Mouse (Mus musculus): ENCODE measurements around the gene Pik3c2g. TPM values are rescaled to one million over a fixed set of nuclear protein-coding genes. Genes with fewer than 3 reads are reported as not detected.

Pik3c2g gene
- total RNA-seq, 2 experiments from 2014 or later: not detected

DNA sequence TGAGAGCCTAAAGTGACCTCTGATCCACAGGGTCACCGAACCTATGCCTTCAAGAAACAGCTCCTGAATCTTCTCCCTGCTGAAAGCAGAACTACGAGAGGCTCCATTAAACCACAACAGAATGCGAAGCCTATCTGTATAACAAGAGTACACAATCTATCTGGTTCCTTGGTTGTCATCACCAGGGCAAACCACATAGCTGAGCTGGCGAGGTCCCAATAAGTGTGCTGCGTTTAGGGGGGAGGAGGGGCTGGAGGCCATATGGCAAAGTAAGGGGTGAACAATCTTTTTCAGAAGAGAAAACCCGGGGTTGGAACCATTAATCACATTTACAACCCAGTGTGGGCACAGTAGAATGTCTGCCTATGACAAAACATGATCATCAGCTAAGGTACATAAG lies 251.2 kb downstream of the Pik3c2g start:
- DNase-seq: no peak
- intact Hi-C loops (cut with DNase I): no loop called here

DNA sequence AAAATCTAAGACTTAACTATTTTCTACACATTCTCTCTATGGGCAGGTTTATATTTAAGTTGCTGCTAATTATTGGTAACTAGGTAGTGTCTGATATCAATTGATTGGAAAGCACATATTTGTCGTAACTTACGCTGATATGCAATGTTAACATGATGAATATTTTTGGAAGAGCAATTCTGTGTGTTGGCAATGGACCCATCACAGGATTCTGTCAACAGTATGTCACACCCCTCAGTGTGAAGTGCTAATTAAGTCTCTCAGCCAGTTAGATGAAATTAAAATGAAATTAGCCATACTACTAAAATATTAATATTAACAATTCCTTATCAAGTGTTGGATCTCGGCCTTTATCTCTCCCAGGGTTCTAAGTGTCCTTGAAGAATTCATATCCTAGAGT lies 251.7 kb downstream of the Pik3c2g start:
- intact Hi-C loops (cut with DNase I): no loop called here

DNA sequence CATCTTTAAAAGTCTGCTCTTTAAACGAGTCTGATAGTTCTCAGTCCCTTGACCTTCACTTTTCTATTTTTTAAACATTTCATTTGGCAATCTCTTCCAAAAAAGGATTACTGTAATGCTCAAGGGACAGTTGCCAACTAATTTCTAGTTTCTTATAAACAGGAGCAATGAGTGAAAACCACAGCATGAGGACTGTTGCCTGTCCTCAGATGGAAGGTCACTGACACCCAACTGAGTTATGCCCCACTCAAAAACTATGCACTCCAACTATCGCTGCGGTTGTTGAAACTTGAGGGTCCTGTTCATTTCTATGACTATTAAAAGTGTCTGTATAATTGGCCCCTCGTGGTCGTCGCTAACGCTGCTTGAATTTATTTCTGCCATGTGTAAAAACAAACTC lies 252.9 kb downstream of the Pik3c2g start:
- intact Hi-C loops (cut with DNase I): no loop called here
- no peak for DNase-seq

More for the DNA sequence above, 251.7 kb downstream of the Pik3c2g start:
- no peak for DNase-seq

DNA sequence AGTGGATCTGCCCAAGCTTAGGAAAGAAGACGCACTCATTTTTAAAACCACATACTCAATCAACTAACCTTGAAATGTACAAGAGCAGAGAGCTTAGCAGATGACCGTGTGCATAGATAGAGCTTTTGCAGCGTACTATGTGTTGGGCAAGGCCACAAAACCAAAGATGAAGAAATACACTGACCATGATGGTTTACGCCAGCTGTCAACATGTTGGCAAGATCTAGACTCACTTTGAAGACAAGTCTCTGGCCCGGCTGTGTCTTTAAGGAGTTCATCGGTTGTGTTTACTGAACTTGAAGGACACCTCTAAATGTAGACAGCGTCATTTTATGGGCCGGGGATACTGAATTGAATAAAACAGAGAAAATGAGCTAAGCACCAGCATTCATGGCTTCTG lies 254.3 kb downstream of the Pik3c2g start:
- no peak for DNase-seq
- intact Hi-C loops (cut with DNase I): no loop called here

DNA sequence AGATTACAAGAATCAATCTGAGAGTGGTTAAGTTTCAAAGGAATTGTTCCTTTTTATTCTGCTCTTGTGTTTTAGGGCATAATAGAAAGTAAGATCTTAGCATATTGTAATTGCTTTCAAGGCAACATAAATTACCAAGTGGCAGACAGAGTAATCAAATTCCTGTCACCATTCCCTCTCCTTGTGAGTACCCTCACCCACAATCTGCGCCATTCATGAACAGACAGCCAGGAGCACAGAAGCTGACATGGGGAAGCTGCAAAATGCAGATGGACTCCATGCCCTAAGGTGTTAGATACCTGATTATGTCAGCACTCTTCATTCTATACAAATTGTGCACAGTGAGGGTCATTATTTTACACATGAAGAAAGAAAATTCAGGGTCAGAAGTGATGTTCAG lies 255.6 kb downstream of the Pik3c2g start:
- no peak for DNase-seq
- intact Hi-C loops (cut with DNase I): no loop called here

DNA sequence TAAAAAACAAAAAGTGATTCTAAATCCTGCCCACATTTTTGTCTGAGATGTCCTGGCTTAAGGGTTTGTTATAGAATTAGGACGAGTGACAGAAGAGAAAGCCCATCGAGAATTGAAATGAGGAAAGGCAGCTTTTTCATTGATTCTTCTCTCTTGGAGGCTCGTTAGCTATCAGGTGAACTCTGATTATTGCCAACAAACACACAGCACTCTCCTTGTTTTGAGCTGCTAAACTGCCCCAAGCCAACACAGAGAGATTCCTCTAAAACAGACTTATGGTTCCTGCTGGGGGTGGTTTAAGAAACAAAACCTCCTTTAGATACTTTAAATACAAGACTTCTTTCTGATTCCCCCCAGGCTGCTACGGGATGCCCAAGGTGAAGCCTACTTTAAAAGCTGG lies 256.5 kb downstream of the Pik3c2g start:
- DNase-seq: no peak
- intact Hi-C loops (cut with DNase I): no loop called here

DNA sequence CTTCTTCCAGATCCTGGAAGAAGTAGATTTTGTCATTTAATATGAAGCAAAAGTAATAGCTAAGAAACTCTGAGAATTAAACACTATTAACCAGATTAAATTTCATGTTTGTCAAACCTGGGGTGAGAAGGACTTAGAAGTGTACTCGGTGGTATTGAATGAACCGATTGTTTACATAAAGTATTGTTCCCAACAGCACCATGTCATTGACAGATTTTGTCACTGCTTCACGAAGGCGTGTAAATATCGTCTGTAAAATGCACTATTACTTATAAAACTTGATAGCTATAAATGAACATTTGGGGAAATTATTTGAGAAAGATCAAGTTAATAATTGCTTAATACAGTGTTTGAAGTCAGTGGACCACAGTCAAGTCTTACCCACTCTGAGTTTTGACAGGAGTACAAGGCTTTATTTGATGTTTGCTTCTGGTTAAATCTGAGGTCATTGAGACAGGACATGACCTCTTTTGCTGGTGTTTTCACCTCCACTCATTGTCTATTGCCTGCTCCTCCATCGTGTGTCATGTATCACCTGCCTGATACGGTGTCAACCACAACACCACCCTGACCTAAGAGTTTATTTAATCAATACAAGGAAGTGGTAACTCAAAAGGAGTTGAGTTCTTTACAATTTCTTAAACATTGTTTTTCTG lies 260.0 kb downstream of the Pik3c2g start:
- intact Hi-C loops (cut with DNase I): no loop called here
- DNase-seq: no peak

DNA sequence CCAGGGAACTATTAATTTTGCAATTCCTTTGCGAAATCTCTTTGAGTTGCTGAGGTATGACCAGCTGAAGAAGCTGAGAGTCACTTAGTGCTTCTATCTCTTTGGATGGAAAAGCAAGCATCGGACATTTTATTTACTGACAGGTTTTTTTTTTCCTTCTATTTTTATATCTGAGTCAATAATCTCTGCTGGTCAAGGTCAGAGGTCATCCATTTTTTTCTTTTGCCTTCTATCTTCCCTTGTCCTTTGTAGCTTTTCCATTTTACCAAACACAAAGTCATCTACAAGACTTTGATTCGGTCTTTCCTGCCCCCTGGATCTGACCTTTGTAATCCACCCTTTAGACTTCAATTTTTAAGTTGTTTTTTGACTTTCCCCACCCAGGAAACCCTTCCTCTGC lies 262.9 kb downstream of the Pik3c2g start:
- no peak for DNase-seq
- intact Hi-C loops (cut with DNase I): no loop called here

DNA sequence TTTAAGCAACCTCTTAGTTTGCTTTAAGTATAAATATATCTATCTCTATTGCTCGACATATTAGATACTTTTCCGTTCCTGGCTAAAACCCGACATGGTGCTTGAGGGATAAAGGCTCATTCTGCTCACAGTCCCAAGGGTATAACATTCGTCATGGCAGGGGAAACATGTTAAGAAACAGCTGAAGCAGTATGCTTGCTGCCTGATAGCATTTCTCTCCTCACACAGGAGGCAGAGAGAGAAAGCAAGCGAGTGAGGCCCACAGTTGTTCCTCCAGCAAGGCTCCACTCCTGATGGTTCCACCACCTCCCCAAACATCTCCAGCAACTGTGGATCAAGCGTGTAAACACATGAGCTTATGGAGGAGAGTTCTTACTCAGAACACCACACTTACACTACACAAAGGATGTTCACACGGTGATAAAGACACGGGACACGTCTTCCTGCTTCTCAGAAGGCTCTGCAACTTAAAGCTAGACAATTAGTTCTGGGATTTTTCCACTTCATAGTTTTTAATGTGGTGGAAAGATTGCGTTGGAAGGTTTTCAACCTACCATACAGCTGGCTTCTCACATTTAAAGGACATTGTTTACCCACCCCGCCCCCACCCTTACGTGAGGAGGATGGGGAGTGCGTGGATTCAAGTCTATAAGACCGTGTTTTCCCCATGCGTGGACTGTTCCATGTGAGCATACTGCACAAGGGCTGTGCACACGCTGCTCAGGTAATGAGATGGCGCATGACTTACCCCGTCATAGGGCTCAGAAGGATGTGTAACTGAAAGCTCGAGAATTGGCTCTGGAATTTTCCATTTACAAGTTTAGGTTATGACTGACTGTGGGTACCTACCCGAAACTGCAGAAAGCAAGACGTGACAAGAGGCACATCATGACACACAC lies 264.9 kb downstream of the Pik3c2g start:
- intact Hi-C loops (cut with DNase I): no loop called here
- no peak for DNase-seq

DNA sequence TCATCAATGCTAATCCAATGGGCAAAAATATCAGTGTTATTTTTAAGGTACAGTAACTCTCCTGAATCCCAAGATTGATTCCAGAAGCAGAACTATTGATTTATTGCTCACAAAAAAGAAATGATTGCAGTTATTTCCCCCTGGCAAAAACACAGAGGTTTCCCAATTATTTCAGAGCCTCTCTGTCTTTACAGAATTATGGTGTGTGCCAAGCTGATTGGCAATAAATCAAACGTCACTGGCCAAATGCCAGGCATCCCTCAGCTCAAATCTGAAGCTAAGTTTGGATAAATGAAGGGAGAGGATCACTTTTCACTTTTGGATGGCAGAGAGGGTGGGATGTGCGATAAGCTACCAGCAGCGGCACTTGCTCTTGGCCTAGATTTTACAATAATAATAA lies 265.8 kb downstream of the Pik3c2g start:
- DNase-seq: no peak
- intact Hi-C loops (cut with DNase I): no loop called here

DNA sequence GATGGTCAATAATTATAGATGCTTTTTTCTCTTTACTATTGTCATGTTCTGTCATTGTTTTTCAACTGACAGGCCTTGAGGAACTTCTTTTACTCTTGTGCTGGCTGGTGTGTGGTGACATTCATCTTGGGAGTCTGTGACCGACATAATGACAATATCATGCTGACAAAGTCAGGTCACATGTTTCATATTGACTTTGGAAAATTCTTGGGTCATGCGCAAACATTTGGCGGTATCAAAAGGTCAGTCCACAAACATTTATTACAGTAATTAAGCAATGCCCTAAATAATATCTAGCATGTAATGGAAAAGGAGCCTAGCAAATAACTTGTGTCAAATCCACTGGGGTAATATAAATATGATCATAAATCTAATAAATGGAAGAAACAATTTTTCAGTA lies 273.1 kb downstream of the Pik3c2g start:
- DNase-seq: no peak
- intact Hi-C loops (cut with DNase I): no loop called here

DNA sequence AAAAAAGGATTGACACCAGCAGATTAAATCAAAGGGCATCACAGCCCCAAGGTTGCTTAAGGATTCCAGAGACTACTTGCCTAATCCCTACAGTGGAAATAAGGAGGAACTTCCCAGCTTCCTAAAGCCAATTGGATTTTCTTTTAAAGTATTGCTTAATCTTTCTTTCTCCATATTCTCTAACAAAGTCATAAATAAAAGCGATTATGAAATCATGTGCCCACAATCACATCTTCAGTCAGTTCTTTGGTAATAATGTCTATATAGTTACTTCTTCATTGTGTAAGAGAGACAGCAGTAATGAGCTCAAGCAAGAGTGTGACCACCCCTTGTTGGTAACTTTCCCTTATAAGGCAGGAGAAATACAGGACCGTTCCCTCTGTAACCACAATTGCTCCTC lies 274.5 kb downstream of the Pik3c2g start:
- DNase-seq: no peak
- intact Hi-C loops (cut with DNase I): no loop called here

DNA sequence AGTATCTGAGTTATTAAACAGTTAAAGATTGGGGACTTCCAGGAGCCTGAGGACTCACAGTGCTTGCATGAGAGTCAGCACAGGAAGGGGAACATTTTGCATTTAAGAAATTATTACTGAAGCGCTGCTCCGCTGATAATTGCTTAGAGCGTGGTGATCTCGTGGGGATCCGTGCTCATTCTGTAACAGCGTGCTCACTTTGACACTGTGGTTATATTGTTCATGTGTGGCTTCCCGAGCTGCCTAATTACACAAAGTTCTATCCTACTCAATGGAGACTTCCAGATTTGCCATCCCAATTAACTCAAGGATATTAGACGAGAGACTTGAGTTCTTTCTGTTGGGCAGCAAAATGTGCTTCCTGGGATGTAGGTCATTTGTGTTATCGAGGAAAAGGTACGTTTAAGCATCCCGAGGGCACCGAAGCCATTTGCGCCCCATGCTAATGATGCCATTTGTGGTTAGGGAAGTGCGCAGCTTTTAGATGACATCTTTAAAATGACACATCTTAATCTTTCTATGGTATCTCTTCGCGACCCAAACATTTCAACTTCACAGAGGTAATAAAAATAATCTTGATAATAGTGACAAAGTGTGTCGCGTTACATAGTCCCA lies 278.1 kb downstream of the Pik3c2g start:
- no peak for DNase-seq
- intact Hi-C loops (cut with DNase I): no loop called here

DNA sequence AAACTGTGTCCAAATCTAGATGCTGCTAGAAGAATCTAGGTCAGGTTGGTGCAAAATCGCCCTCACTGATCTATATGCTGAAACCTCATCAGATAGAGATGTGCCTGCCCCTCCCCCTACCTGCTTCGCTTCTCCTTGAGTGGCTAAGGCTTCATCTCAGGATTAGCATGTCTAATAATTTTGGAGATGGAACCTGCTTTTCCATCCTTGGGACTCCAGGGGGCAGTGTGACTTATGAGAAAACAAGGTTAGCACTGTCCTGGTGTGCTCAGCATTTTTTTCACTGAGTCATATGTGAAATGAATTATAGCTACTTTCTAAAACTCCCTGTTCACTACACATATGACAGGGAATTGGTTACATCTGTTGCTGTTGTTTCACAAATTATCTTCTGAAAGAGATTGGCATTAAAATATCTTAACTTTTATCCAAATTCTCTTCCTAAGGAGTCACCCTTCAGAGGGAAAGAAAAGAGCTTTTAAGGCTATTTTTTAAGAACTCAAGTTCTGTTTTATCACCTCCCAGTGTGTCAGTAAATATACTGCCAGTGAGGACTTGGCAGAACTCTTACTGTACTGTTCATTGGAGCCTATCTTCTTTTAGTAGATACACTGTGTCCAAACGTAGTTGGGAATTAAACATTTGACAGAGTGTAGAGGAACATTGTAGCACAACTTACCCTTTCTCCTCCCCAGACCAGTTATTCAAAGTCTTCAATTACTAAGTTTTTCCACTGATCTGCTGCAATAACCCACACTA lies 287.6 kb downstream of the Pik3c2g start:
- DNase-seq: peak; percentile 28 to 50
- intact Hi-C loops (cut with DNase I): loop anchor here (5.0 to 10.0 kb wide), 4 partner anchors 210 to 680 kb away; partner anchors contain the start of gene Plekha5

DNA sequence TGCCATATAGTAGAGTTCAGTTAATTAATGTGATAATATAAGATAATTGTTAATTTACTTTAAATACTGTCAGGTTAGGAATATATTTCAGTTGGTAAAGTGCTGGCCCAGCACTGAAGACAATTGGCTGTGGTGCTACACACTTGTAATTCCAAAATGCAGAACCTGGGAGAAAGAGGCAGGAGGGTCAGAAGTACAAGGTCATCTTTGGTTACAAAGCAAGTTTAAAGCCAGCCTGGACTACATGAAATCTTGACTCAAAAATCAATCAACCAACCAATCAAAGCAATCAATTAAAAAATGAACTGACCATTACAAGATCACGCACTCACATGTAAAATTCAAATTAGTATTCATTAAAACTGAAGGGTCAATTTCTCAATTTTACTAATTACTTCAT lies 289.7 kb downstream of the Pik3c2g start:
- intact Hi-C loops (cut with DNase I): loop anchor here (5.0 to 10.0 kb wide), 3 partner anchors 208 to 678 kb away; partner anchors contain the start of gene Plekha5
- no peak for DNase-seq

DNA sequence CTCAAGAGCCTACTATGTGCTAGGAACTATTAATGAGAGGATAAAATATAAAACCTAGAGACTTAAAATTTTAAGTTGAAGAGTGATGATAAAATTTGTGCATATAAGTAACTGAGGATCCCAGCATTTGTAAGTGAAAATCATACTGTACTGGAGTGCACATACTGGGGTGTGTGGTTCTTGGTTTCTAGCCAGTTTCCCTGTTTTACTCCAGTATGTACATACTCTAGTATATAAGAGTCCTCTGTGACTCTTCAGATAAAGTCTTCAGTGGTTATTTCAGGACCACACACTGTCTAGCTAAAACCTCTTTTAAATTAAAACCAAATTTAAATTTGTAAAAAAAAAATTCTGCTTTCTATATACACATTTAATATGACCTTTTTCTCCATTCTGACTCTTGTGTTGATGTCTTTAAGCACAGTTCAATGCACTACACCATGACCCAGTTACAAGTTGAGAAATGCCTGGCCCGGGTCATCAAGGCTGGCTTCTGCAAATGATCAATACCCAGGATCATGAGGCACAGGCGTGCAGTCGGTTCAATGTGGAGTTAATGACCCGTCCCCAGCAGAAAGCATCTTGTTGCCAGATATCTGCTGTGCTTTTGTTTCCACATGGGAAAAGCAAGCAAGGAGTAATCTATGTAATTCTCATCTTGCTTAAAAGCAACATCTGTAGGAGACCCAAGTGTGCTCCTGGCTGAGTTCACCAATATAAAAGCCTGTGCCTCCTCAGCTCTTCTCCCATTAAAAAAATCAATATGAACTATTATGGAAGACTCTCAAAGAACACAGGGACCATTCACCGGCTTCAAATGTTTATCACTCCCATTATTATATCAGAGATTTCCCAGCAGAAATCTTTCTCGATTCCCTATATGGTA lies 290.7 kb downstream of the Pik3c2g start:
- DNase-seq: peak; percentile 6 to 29
- intact Hi-C loops (cut with DNase I): loop anchor here (5.0 to 10.0 kb wide), 3 partner anchors 207 to 677 kb away; partner anchors contain the start of gene Plekha5

DNA sequence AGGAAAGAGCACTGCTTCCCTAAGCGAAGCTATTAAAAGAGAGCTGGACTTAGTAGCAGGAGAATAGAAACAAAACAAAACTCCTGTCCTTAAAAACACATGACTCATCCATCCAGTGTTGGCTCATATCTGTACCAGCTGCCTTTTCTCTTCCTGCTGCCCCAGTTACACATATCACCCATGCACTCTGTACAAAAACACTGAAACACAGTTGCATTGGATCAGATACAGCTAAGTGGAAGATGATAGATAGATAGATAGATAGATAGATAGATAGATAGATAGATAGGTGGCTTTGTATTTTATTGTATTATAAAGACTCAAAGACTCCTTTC lies 291.3 kb downstream of the Pik3c2g start:
- intact Hi-C loops (cut with DNase I): loop anchor here (5.0 to 10.0 kb wide), 3 partner anchors 206 to 676 kb away; partner anchors contain the start of gene Plekha5
- no peak for DNase-seq

DNA sequence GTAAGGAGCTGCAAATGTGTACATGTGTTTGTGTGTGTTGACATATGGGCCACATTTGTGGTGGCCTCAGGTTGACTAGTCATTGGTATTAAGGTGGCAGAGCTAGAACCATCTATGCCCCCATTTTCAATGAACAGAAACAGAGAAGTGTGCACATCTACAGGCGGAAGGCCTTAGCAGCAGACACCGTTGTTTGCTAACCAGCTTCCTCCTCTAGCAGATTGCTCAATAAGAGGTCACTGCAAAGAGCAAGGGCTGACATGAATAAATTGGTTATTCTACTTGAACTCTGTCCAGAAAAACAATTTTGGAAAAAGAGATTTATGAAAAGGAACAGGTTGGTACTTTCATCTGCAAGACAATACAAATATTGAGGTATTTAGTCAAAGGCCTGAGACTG lies 295.1 kb downstream of the Pik3c2g start:
- DNase-seq: no peak
- intact Hi-C loops (cut with DNase I): no loop called here

DNA sequence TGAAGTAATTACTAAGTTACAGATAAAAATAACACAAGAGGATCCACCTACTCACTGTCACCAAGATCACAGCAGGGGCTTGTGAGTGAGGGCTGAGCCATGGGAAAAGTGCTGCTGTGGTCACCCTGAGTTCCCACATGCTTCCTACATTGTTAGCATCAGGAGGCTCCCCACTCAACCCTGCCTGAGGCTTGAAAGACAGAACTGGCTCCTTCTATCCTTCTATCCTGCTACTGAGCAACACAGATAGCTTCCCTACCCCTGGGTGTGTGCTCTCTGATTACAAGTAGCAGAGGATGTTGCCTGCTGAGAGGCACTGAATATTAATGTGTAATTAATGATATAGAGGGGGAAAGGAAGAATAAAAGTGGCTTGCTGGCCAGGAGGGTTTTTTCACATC lies 300.2 kb downstream of the Pik3c2g start:
- intact Hi-C loops (cut with DNase I): no loop called here
- no peak for DNase-seq

DNA sequence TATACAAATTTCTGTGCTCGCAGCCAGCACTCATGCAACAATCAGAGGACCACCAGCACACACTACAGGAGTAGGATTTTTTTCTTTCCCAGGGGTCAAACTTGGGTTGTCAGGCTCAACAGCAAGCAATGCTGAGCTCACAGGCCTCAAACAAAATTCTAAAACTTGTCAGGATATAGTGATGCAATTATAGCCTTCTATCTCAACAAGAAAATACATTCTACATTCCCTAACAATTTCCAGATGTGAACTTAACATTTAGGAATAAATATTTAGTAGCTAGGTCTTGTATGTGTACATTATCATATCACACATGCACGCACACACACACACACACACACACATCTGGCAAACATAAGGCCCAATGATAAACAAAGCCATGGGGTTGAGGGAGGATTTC lies 308.6 kb downstream of the Pik3c2g start:
- intact Hi-C loops (cut with DNase I): no loop called here
- no peak for DNase-seq
